Mouse (Mus musculus): ENCODE results near the gene Dhx58.
A peak's percentile ranks its signal among the peaks of the same experiment; 100 is the strongest.

GRCm38 (mm10) chr11:100703851-100704531, at the start of gene Dhx58:
- TF ChIP-seq CTCF (IDR thresholded peaks at IDR 0.05; ENCODE audit: extremely low read depth, insufficient read length, insufficient replicate concordance, low read depth, low read length) (no peak), POLR2A (IDR thresholded peaks at IDR 0.05; ENCODE audit: low read depth, low read length) (peak; percentile 18; the same call in 1 of the 2 replicates)

Measured in small intestine, adult 2 months (tissue).